Mouse (Mus musculus): ENCODE measurements around the gene Sfi1. TPM values are rescaled to one million over a fixed set of nuclear protein-coding genes. Genes with fewer than 3 reads are reported as not detected.
"Not testable (repeated sequence)": the region's sequence is repeated elsewhere in the genome, so short reads cannot be mapped to it uniquely, and the experiment has no call there.

Sfi1 gene
- total RNA-seq, 2 experiments from 2014 or later, result 0.42 to 1.1 TPM

DNA sequence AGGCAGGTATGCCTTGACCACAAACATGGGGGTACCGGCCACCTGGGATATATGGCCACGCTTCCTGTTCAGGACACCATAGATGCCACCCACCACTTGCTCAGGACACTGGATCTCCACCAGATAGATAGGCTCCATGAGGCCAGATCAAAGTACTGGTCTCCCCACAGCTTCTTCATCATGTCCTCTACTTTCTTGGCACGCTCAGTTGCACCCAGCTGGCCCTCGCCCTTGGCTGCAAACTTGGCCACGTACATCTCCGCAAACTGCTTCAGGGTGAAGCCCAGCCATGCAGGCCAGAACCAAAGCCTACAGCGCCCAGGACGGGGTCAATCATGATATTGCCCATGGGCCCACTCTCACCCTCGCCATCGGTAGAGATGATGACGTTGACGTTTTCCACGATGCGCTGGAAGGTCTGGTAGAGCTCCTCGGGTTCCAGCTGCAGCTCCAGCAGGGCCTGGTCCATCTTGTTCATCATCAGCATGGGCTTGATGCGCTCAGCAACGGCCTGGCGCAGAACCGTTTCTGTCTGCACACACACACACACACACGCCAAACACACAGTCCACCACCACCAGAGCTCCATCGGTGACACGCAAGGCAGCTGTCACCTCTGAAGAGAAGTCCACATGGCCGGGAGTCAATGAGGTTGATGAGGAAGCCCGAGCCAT, 43.1 kb downstream of the Sfi1 start:
- ATAC-seq (replicated peaks; ENCODE audit: low FRiP score, poor library complexity, severe bottlenecking), result not testable (repeated sequence)

DNA sequence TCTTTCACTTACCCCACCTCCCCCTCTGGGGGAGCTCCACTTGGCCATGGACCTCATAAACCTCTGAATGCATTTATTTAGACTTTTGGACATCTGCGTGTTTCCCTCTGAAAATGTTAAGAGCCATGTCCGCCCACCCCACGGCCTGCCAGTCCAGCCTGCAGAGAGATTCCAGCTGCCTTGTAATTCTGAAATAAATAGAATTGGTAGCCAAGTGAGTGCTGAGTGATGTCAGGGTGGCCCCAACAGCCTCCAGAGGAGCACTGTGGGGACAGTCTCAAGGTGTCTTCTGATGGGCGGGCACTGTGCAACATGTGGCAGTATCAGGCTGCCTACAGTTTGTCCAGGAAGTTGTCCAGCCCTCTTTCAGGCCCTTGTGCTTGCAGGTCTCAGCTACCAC, 43.8 kb downstream of the Sfi1 start:
- ATAC-seq (replicated peaks; ENCODE audit: low FRiP score, poor library complexity, severe bottlenecking), result not testable (repeated sequence)

DNA sequence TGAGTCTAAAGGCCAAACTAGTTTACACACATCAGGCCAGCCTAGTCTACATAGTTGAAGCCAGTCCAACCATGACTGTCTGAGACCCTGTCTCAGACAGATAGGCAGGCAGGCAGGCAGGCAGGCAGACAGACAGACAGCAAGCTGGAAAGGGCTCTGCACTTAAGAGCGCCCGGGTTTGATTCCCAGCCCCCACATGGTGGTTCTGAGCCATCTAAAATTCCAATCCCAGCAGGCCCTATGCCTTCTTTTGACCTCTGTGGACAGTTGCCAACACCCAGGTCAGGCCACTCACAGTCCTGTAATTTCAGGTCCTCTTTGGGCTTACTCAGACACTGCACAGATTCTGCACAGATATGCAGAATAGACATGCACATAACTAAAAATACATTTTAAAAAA, 46.5 kb downstream of the Sfi1 start:
- not testable (repeated sequence) for ATAC-seq (replicated peaks; ENCODE audit: low FRiP score, poor library complexity, severe bottlenecking)

DNA sequence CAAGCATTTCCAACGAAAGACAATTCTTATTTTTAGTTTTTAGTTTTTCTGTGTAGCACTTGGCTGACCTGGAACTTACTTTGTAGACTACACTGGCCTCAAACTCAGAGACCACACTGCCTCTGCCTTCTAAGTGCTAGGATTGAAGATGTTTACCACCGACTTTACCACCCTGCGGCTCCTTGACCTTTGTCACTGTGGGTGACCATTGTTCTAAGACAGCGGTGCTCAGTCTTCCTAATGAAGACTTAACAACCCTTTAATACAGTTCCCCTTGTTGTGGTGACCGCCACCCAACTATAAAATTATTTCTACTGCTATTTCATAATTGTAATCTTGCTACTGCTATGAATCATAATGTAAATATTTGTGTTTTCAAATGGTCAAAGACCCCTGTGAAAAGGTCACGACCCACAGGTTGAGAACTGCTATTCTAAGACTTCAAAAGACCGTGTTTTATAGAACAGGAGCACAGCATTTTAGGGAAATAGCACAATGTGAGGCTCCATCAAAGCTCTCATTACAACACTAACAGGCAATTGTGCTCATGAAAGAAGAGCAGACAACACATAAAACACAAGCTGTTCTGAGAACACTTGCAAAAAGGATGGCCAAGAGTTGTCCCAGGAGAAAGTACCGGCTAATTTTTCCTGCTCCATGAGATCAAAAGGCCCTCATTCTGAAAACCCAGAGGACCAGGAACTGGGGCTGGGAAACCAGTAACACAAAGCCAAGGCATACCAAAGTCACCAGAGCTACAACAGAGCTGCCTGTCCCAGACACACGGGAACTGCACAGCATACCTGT, 47.7 kb downstream of the Sfi1 start:
- ATAC-seq (replicated peaks; ENCODE audit: low FRiP score, poor library complexity, severe bottlenecking), result not testable (repeated sequence)

DNA sequence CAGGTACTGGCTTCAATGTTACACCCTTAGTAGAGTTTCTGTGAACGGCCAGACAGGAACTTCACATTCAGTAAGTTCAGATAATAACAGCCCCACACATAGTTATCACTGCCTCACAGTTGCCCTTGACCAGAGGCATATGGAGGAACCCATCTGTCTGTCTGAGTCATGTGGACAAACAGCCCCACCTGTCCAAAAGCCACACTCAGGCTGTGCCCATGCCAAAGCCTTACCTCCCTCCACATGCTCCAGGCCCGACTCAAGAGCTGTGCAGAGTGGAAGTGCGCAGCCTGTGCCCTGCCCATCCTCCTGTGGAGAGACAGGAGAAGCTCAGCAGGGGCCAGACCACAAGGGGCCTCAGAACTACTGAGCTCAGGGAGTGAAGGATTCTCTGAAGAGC, 49.3 kb downstream of the Sfi1 start:
- ATAC-seq (replicated peaks; ENCODE audit: low FRiP score, poor library complexity, severe bottlenecking), result not testable (repeated sequence)

DNA sequence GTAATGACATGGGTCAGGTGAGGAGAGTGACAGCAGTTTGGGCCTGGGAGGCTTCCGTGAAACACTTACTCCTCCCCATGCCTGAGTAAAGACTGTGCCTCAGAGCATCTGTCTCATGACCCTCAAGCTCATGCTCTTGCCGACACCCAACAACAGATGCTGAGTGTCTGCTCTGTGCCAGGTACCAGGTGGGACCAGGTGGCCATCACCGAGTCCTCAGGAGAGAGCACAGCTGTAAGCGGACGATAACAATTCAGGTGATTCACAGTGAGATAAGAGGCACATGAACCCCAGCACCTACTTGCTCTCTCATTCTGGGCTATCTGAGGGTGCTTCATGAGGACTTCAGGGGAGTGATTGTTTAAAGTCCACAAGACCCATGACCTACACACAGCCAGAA, 50.9 kb downstream of the Sfi1 start:
- peak; percentile 15 for ATAC-seq (replicated peaks; ENCODE audit: low FRiP score, poor library complexity, severe bottlenecking)

DNA sequence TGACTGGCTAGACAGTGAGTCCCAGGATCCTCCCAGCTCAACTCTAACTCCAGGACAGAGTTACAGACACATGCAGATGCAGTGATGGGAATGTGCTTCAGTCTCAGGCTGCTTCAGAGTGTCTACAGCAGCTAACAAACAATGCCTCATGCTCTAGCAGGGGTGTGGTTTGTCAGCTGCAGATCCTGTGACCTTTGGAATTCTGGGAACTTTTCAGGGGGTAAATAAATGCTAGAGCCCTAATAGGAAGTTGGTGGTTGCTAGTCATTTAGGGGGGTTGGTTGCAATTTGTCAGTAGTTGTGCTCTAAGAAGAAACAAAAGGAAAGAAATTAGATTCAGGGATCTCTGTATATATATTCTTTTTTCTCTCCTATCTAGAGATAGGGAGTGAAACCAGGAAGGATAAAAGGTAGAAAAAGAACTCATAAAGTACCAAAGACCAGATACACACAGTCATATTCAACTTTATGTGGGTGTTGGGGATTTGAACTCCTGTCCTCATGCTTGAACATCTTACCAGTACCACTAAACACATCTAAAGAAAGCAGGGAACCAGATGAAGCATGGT, 52.2 kb downstream of the Sfi1 start:
- not testable (repeated sequence) for ATAC-seq (replicated peaks; ENCODE audit: low FRiP score, poor library complexity, severe bottlenecking)

DNA sequence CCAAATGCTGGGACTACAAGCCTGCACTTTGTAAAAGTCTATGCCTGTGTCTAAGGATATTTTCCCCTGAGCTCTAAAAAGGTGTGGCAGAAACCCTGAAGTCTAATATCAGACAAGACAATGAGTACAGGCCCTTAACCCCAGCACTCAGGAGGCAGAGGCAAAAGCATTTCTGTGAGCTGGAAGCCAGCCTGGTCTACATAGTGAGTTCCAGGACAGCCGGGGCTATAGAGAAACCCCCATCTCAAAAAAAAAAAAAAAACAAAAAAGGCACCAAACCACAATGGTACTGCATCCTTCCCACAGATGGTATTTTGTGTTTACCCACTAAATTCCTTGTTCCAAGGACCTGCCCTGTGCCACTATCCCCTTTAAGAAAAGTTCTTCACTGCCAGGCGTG, 54.9 kb downstream of the Sfi1 start:
- ATAC-seq (replicated peaks; ENCODE audit: low FRiP score, poor library complexity, severe bottlenecking), result not testable (repeated sequence)

DNA sequence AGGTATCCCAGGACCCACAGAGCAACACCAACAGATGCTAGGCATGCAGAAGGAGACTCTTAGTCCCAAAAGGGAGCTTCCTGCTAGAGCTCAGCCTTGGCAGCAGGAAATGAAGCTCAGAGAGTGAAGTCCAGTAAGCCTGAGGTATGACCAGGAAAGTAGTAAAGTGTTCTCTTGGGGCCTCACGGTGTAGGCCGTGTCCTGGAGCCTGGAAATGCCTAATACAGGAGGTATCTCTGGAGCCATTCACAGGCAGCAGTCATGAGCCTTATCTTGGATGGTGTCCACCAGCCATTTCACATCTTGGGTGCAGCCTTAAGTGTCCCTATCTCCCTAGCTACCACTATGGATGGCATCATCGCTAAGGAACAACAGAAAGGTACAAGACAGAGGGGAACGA, 56.0 kb downstream of the Sfi1 start:
- peak; percentile 3 for ATAC-seq (replicated peaks; ENCODE audit: low FRiP score, poor library complexity, severe bottlenecking)

DNA sequence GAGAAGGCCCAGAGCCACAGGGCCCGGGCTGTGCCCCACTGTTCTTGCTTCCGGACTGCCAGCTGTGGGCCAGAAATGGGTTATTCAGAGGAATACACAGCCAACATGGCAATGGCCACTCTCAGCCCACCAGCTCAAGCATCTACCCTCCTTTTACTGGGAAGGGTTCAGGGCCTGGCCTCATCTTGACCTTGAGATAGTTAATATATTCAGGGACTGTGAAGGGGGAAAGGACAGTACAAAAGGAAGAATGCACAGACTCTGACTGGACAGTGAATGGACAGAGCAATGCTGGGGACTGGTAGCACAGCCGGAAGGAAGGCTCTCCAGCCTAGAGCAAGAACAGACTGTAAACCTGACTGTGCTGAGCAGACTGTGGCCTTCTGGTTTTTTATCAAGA, 57.3 kb downstream of the Sfi1 start:
- not testable (repeated sequence) for ATAC-seq (replicated peaks; ENCODE audit: low FRiP score, poor library complexity, severe bottlenecking)

DNA sequence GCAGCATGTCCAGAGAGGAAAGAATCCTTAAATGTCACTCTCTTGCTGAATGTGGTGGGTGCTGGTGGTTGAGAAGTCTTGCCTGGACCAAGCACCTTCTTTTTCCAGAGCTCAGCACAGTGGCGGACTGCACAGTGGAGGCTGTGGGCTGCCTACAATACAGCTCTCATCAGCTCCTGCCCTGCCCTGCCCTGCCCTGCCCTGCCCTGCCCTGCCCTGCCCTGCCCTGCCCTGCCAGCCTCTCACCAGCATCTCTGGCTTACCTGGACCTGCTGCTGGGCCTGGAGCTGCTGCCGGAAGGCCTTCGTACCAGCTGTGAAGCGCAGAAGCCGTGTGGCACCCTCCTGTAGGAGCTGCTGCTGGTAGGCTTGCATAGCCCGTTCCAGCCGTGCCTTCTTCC, 57.9 kb downstream of the Sfi1 start:
- not testable (repeated sequence) for ATAC-seq (replicated peaks; ENCODE audit: low FRiP score, poor library complexity, severe bottlenecking)

DNA sequence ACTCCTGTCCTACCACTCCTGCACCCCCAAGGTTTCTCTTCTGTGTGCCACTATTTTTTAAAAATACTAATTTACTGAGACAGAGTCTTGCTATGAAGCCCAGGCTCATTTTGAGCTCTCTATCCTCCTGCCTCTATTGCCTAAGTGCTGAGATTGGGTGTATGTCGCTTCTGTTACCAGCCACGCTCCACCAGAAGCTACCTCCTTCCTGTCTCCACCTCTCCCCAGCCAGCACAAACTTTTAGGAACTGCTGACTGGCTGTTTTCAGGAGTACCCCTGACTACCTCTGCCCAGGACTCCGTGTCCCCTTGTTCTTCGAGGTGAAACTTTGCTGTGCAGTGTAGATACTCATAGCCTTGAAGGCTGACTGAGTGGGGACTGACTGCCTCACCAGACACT, 59.9 kb downstream of the Sfi1 start:
- ATAC-seq (replicated peaks; ENCODE audit: low FRiP score, poor library complexity, severe bottlenecking), result peak; percentile 4; the same call in 1 of the 2 replicates

DNA sequence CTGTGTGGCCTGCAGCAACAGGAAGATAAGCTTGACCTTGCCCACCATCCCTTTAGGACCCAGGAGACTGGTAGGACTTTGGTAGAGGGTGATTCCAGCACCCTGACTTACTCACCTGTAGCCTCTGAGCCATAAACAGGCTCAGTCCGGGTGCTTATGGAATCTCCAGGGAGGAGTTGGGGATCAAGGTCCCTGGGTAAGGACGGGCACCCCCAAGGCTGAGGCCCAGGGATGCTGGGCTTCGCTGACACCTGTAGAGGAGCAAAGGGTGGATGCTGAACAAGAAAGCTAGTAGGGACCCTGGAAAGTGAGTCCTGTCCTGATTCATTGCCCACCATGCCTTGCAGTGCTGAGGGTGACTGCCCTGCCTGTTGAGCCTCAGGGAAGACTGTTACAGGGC, 60.3 kb downstream of the Sfi1 start:
- ATAC-seq (replicated peaks; ENCODE audit: low FRiP score, poor library complexity, severe bottlenecking), result not testable (repeated sequence)

DNA sequence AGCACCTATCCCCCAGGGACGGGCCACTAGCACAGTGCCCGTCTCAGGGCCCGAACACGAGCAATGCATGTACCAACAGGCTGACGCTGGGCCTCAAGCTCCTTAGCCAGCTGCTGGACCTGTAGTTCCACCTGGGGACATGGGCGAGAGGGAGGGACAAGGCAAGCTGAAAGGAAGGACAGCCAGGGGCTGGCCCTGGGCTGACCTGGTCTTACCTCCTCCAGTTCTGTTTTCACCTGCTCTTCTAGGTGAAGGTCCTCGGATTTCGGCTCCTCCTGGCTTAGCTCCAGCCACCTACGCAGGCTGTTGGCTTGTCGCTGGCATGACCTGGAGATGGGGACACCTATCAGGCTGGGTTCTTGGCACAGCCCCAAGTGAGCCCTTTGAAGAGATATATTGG, 61.3 kb downstream of the Sfi1 start:
- ATAC-seq (replicated peaks; ENCODE audit: low FRiP score, poor library complexity, severe bottlenecking), result peak; percentile 3

DNA sequence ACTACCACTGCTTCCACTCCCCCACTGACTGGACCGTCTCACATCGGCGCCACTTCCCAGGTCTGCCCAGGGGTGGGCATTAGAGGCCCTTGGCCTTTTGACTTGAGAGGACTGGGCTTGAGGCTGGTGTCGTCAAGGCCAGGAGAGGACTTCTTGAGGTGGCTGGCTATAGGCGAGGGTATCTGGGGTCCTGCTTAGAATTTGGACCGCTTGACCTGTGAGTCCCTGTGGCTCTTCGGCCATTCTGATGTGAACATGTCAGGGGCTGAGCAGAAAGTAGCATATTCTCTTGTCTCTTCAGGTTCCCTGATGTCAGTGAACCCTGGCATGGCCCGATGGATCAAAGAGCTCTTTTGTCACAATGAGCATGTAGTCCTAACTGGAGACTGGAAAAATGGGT, 63.4 kb downstream of the Sfi1 start:
- not testable (repeated sequence) for ATAC-seq (replicated peaks; ENCODE audit: low FRiP score, poor library complexity, severe bottlenecking)

DNA sequence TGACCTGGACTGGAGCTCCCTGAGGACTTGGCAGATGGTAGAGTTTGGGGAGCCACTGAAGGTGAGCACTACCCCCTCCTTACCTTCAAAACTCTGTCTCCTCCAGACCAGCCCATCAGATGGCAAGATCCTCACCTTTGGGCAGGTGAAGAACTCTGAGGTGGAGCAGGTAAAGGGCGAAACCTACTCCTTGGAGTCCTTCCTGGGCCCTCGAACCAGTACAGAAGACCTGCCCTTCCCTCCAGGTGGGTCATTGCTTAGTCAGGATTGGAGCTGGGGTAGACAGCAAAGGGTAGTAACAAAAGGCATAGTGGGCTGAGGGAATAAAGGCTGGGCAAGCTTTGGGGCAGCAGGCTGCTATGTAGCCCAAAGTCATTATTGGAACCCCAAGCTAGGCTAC, 64.0 kb downstream of the Sfi1 start:
- ATAC-seq (replicated peaks; ENCODE audit: low FRiP score, poor library complexity, severe bottlenecking), result not testable (repeated sequence)

DNA sequence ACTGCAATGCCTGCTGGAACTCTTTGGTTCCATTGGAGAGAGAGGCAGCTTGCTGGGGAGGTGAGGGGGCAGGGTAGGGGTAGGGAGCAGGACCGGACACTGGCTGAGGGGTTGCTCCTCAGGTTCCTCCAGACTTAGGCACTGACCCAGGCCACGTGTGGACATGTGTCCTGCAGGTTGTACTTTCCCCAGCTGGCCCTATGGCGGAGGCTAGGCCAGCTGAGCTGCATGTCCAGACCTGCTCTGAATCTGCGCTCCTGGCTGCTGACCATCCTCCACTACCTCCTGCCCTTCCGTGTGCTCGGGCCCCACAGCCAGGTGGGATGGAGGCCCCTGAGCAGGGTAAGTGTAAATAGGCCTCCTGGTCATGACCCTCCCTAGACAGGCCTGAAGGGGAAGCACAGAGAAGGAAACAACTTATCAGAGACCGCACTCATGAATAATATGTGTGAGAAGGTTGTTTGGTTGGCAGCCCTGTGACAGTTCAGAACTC, 65.9 kb downstream of the Sfi1 start:
- peak; percentile 10 for ATAC-seq (replicated peaks; ENCODE audit: low FRiP score, poor library complexity, severe bottlenecking)

DNA sequence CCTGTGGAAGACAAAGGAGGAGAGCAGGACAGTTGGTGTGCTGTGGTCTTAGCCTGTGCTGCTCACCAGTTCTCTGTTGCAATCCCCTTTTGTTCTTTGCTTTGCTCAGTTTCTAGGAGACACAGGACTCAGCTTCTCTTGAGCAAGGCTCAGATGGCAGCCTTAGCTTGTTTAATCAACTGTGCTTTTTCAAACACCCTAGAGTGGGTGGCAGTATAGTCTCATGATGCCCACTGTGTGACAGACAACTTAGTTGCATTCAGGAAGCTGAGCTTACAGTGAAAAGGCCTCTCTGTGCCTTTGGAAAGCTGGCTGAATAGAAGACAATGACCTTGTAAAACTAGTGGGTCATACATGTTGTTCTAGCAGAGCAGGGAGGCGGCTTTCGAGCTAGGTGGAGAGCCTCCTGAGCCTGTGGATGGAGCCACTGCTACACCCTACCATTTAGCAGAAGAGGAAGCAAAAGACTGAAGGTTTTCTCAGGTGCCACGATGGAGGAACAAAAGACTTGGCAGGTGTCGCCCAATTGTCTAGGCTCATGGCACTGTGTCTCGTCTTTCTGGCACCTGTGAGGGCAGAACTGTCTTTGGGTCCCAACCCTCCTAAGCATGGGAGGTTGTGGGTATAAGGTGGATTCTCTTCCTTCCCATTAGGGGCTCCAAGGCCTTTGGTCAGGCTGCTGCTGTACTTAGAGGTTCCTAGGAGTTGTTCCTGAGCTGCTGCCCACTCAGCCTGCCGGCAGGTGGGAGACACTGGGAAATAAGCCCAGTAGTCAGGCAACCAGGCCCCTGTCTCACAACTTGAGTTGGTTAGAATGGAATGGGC, 66.6 kb downstream of the Sfi1 start:
- ATAC-seq (replicated peaks; ENCODE audit: low FRiP score, poor library complexity, severe bottlenecking), result peak; percentile 14

DNA sequence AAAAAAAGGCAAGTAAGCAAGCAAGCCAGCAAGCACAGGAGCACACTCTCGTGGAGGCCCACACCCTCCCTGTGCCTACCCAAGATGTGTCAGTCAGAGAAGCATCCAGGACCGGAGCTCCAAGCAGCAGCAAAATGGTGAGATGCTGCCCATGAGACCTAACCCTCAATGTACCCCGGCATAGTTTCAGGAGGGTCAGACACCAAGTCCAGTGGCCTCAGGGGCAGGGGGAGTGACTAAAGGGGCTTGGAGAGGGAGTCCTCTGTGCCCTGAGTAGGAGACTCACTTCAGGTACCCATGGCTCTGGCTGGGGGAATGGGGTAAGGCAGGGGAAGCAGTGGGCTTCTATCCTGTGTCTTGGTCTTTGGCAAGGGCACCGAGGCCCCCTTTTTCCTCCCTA, 67.3 kb downstream of the Sfi1 start:
- ATAC-seq (replicated peaks; ENCODE audit: low FRiP score, poor library complexity, severe bottlenecking), result not testable (repeated sequence)
